Mouse (Mus musculus) myocyte (in vitro differentiated cells): Measurements from ENCODE around the gene Pnmal2. TPM values are rescaled to one million over a fixed set of nuclear protein-coding genes. Genes with fewer than 3 reads are reported as not detected.
A peak's percentile ranks its signal among the peaks of the same experiment; 100 is the strongest.
"Not testable (repeated sequence)": the region's sequence is repeated elsewhere in the genome, so short reads cannot be mapped to it uniquely, and the experiment has no call there.

ENCODE experiments used
- H3K27me3 ChIP-seq: one replicate; pipeline ENCODE4 v1.6.1; 2011; ENCODE audit not compliant: control insufficient read depth, insufficient read depth, insufficient read length
- H3K36me3 ChIP-seq: one replicate; pipeline ENCODE4 v1.6.1; 2011; ENCODE audit not compliant: control insufficient read depth, insufficient read depth
- H3K4me2 ChIP-seq: one replicate; pipeline ENCODE4 v1.6.1; 2011; ENCODE audit warnings: low read depth, control low read depth
- H3K4me3 ChIP-seq: one replicate; pipeline ENCODE4 v1.5.1; 2011; ENCODE audit warnings: mild to moderate bottlenecking, control low read depth, moderate library complexity
- H3K79me2 ChIP-seq: one replicate; pipeline ENCODE4 v1.6.1; 2011; ENCODE audit not compliant: control insufficient read depth, insufficient read depth
- H3ac ChIP-seq: one replicate; pipeline ENCODE4 v1.6.1; 2011; ENCODE audit not compliant: control insufficient read depth, insufficient read length
- CEBPB ChIP-seq: IDR thresholded peaks from 2 replicates; pipeline ENCODE4 v1.6.1; 2011; ENCODE audit warnings: mild to moderate bottlenecking, moderate library complexity; ENCODE audit not compliant: poor library complexity, insufficient read depth, severe bottlenecking
- E2F4 ChIP-seq: IDR thresholded peaks from one replicate; pipeline ENCODE4 v1.6.1; 2011; ENCODE audit warnings: mild to moderate bottlenecking, control low read depth, moderate library complexity; ENCODE audit not compliant: insufficient read depth
- MAX ChIP-seq: IDR thresholded peaks from one replicate; pipeline ENCODE4 v1.6.1; 2011; ENCODE audit warnings: low read depth, mild to moderate bottlenecking, control low read depth
- MYOD1 ChIP-seq, 3 experiments: IDR thresholded peaks; one replicate each; pipeline ENCODE4 v1.6.1; 2011; ENCODE audit warnings: control low read depth in 2 of 3, low read depth in 2 of 3, mild to moderate bottlenecking in 2 of 3, moderate library complexity in 1 of 3; ENCODE audit not compliant: insufficient read length in 2 of 3, control insufficient read depth in 1 of 3
- MYOG ChIP-seq, 3 experiments: IDR thresholded peaks; one replicate each; pipeline ENCODE4 v1.6.1; 2011; ENCODE audit warnings: control low read depth in 2 of 3, low read depth in 2 of 3, mild to moderate bottlenecking in 2 of 3; ENCODE audit not compliant: insufficient read length in 2 of 3, control insufficient read depth in 1 of 3, insufficient read depth in 1 of 3
- POLR2A ChIP-seq: IDR thresholded peaks from one replicate; pipeline ENCODE4 v1.6.1; 2011; ENCODE audit warnings: low read depth, mild to moderate bottlenecking, control low read depth, moderate library complexity; ENCODE audit not compliant: insufficient read length
- POLR2AphosphoS2 ChIP-seq: IDR thresholded peaks from one replicate; pipeline ENCODE4 v1.6.1; 2011; ENCODE audit warnings: low read depth, control low read depth; ENCODE audit not compliant: insufficient read length
- REST ChIP-seq: IDR thresholded peaks from one replicate; pipeline ENCODE4 v1.6.1; 2011; ENCODE audit warnings: mild to moderate bottlenecking, control low read depth, moderate library complexity; ENCODE audit not compliant: insufficient read depth, insufficient read length
- SRF ChIP-seq: IDR thresholded peaks from one replicate; pipeline ENCODE4 v1.6.1; 2011; ENCODE audit warnings: low read depth; ENCODE audit not compliant: control insufficient read depth, insufficient read length
- TCF12 ChIP-seq: IDR thresholded peaks from one replicate; pipeline ENCODE4 v1.6.1; 2011; ENCODE audit warnings: mild to moderate bottlenecking, control low read depth; ENCODE audit not compliant: poor library complexity, insufficient read depth, severe bottlenecking
- TCF3 ChIP-seq: IDR thresholded peaks from one replicate; pipeline ENCODE4 v1.6.1; 2011; ENCODE audit warnings: low read depth, control low read depth; ENCODE audit not compliant: insufficient read length
- USF1 ChIP-seq: IDR thresholded peaks from one replicate; pipeline ENCODE4 v1.6.1; 2011; ENCODE audit warnings: low read depth, mild to moderate bottlenecking, control low read depth, moderate library complexity
- polyA plus RNA-seq: library from polyadenylated mRNA; unstranded; fragments of >200 nt; fragmentation: generic; extraction: Trizol; gene quantifications from one replicate; pipeline ENCODE4 v1.2.1, GENCODE M21; 2012; ENCODE audit warnings: missing spikeins

Pnmal2 gene
- polyA plus RNA-seq, 1 experiment = 44.4 TPM

DNA sequence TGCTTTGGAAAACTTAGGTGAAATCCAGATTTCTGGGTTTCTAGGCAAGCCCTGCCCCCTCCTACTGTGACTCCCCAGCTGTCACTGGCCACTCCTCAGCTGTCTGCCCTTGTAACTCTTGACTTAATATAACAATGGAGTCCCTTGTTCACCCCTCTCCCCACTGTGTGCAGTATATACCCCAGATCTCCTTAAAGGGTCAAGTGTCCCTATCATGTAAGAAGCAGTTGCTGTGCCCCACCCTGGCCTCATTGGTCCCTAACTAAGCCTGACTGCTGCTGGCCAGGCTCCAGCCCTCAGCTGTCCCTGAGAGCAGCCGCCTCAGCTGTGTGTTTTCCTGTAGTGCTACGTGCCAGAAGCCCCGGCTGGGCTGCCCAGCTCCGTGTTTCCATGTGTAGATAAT lies 3.5 kb downstream of the Pnmal2 start:
- H3K27me3 ChIP-seq = no peaks in the 10 kb centered on the region
- H3K79me2 ChIP-seq = peaks cover 5% of the 10 kb centered on the region
- H3K4me2 ChIP-seq = peak overlapping the region; percentile 84
- H3K4me3 ChIP-seq = peak overlapping the region; percentile 20
- H3K36me3 ChIP-seq = no peaks in the 10 kb centered on the region
- TF ChIP-seq POLR2AphosphoS2 (peak; percentile 45), MYOD1 (IDR thresholded peaks at IDR 0.05; ENCODE audit: control insufficient read depth in 1 of 3, insufficient read length in 2 of 3, low read depth in 2 of 3) (peak; percentile 84 to 97 (median 84)), TCF3 (peak; percentile 71), REST (no peak), POLR2A (peak; percentile 32), E2F4 (no peak), USF1 (no peak), MYOG (IDR thresholded peaks at IDR 0.05; ENCODE audit: control insufficient read depth in 1 of 3, insufficient read depth in 1 of 3, insufficient read length in 2 of 3, low read depth in 2 of 3) (peak; percentile 89 to 95 (median 91)), TCF12 (peak; percentile 86), SRF (peak; percentile 88), MAX (no peak), CEBPB (no peak)
- peak overlapping the region; percentile 25 for H3ac ChIP-seq

DNA sequence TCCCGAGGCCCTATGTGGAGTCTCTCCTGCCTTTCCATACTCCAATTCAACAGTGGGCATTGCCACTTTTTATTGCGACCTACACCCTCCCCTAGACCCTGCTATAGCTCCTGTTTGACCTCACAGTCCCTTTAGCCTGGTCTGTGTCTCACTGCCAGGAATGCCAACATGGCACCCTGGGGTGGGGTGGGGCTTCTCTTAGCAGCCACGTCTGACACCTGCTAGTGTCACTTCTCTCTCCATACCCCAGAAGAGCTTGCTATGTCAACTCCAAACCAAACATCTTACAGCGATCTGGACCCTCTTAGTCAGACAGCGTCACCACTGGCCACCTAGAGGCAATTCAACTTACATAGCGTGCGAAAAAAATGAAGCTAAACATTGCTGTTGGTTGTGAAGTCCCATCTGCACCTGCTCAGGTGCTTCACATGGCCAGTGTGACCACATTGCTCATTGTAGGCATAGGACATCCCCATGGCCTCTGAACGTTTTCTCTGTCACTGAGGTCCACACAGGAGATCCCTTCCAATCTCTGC lies 4.5 kb downstream of the Pnmal2 start:
- Histone ChIP-seq H3K4me3 (peak overlapping the region; percentile 20), H3K4me2 (peak overlapping the region; percentile 84), H3K36me3 (no peaks in the 10 kb centered on the region), H3ac (no peak overlapping the region), H3K27me3 (no peaks in the 10 kb centered on the region), H3K79me2 (peaks cover 5% of the 10 kb centered on the region)
- no peak for TF ChIP-seq POLR2AphosphoS2
- TF ChIP-seq REST = no peak
- peak in 2 of 3 experiments; percentile 63 to 86 for TF ChIP-seq MYOD1 (IDR thresholded peaks at IDR 0.05; ENCODE audit: control insufficient read depth in 1 of 3, insufficient read length in 2 of 3, low read depth in 2 of 3)
- no peak for TF ChIP-seq POLR2A
- peak in 1 of 3 experiments; percentile 50 for TF ChIP-seq MYOG (IDR thresholded peaks at IDR 0.05; ENCODE audit: control insufficient read depth in 1 of 3, insufficient read depth in 1 of 3, insufficient read length in 2 of 3, low read depth in 2 of 3)
- TF ChIP-seq USF1 = no peak
- no peak for TF ChIP-seq CEBPB
- TF ChIP-seq E2F4 = no peak

DNA sequence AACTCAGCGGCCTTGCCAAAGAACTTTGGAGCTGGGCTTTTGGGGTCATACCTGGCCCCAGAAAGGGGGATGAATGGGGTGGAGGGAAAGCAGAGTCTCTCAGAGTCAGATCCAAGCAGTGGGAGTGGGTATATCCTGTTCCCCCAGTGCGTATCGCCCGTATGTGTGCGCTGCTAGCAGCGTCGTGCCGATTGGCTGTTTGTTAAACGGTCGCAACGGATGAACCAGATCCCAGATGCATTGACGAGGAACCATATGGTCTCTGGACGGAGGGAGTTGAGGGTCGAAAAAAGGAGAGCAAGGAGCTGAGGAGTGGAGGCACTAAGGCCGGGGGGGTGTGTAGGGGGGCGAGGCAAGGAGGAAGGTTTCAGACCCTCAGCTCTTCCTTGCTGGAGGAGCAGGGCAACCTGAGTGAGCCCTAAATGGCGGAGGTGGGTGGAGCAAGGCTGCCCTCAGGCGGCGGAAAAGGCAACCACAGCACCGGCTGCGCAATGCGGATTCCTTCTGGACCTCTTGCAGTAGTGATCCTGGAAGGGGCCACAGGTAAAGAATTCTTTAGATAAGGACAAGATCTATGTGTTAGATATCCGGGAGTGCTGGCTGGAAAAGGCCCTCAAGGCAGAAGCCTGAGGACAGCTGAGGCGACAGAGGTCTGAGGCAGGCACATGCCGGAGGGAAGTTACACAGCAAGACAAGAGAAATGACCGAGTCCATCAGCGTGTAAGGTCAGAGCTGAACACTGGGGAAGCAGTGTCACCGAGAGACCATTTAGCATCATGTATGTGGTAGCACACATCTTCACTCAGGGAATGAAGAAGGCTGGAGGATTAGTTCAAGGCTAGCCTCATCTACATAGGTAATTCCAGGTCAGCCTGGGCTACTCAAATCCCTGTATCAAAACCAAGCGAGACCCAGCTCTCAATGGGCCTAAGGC lies 5.7 kb downstream of the Pnmal2 start:
- peaks cover 5% of the 10 kb centered on the region for H3K79me2 ChIP-seq
- H3ac ChIP-seq = no peak overlapping the region
- peak overlapping the region; percentile 20 for H3K4me2 ChIP-seq
- no peak overlapping the region for H3K4me3 ChIP-seq
- H3K36me3 ChIP-seq = no peaks in the 10 kb centered on the region
- TF ChIP-seq TCF3 = no peak
- peak; percentile 80 for TF ChIP-seq POLR2AphosphoS2
- TF ChIP-seq MAX = no peak
- no peak for TF ChIP-seq MYOD1 (IDR thresholded peaks at IDR 0.05; ENCODE audit: control insufficient read depth in 1 of 3, insufficient read length in 2 of 3, low read depth in 2 of 3)
- no peak for TF ChIP-seq POLR2A
- H3K27me3 ChIP-seq = no peaks in the 10 kb centered on the region

DNA sequence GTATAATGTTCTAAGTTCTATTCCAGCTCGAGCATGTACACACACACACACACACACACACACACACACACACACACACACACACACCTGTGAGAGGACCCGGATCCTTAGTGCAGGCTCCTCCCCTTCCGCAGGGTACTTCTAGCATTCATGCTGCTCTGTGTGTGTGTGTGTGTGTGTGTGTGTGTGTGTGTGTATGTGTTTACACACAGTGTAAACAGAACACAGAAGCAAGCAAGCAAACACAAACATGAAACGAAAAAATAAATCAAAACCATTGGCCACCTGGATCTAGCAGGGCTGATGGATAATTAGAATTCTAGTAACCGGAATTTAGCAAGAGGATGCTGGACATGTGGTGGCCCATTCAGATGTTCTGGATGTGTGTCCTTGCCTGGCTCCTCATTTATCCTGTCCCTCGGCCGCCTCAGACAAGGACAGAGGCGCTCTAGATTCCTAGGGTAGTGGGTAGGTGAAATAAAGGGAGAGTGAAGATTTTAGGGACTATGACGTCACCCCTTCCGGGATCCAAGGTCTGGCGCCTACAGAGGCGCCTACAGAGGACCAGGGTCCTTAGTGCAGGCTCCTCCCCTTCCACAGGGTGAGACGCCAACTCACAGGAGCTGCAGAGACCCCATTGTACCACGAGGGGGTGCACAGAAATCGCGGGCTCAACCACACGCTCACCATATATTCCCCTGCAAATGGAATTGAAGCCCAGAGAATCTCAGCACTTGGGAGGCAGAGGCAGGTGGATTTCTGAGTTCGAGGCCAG lies 6.6 kb downstream of the Pnmal2 start:
- Histone ChIP-seq H3K4me2 (peak overlapping the region; percentile 32), H3K79me2 (peaks cover under 1% of the 10 kb centered on the region), H3K36me3 (no peaks in the 10 kb centered on the region), H3K27me3 (no peaks in the 10 kb centered on the region), H3K4me3 (no peak overlapping the region), H3ac (no peak overlapping the region)
- TF ChIP-seq REST (no peak), TCF3 (no peak), POLR2AphosphoS2 (peak; percentile 51), CEBPB (no peak)

DNA sequence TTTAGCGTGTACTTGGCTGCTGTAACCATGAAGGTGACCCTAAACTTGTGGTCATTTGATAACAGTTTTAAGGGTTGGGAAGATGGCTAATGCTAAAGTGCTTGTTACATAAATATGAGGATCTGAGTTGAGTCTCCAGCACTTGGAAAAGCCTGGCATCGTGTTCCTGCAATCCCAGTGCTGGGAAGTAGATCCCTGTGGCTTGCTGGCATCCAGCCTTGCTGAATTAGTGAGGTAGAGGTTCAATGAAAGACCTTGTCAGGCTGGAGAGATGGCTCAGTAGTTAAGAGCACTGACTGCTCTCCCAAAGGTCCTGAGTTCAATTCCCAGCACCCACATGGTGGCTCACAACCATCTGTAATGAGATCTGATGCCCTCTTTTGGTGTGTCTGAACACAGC lies 9.3 kb downstream of the Pnmal2 start:
- not testable (repeated sequence) for H3K36me3 ChIP-seq, H3K4me3 ChIP-seq, H3K27me3 ChIP-seq, H3K4me2 ChIP-seq, H3K79me2 ChIP-seq, H3ac ChIP-seq
